Mouse (Mus musculus) midbrain, embryonic 11.5 days (tissue): ENCODE measurements around the gene Arhgap24. TPM values are rescaled to one million over a fixed set of nuclear protein-coding genes. Genes with fewer than 3 reads are reported as not detected.

Experiments
- ATAC-seq: fragments of 200-750 bp; cut with Nextera tagmentation; 2 replicates; pipeline ENCODE4 v1.8.0; 2017; ENCODE audit warnings: moderate TSS enrichment, moderate library complexity; ENCODE audit not compliant: low FRiP score
- DNase-seq: peaks from one replicate; pipeline ENCODE4 v3.0.0; 2015; ENCODE audit warnings: low spot score; ENCODE audit errors: missing footprints
- H3K27ac ChIP-seq: fragments of 300-500 bp; sonication (generic); 2 replicates; pipeline ENCODE4 v1.5.1; 2014; ENCODE audit warnings: low read depth, low read length
- H3K27me3 ChIP-seq: fragments of 300-500 bp; sonication (generic); 2 replicates; pipeline ENCODE4 v1.6.1; 2014; ENCODE audit warnings: mild to moderate bottlenecking, low read length, moderate library complexity, mixed read lengths; ENCODE audit not compliant: control insufficient read depth, insufficient read depth
- H3K36me3 ChIP-seq: fragments of 300-500 bp; sonication (generic); 2 replicates; pipeline ENCODE4 v1.6.1; 2014; ENCODE audit warnings: mild to moderate bottlenecking, low read length, moderate library complexity, mixed read lengths; ENCODE audit not compliant: control insufficient read depth, insufficient read depth
- H3K4me1 ChIP-seq: fragments of 300-500 bp; sonication (generic); 2 replicates; pipeline ENCODE4 v1.6.1; 2014; ENCODE audit warnings: low read length; ENCODE audit not compliant: control insufficient read depth, insufficient read depth
- H3K4me2 ChIP-seq: fragments of 300-500 bp; sonication (generic); 2 replicates; pipeline ENCODE4 v1.6.1; 2014; ENCODE audit warnings: mild to moderate bottlenecking, moderate library complexity
- H3K4me3 ChIP-seq: fragments of 300-500 bp; sonication (generic); 2 replicates; pipeline ENCODE4 v1.5.1; 2014; ENCODE audit warnings: low read depth, low read length
- H3K9ac ChIP-seq: fragments of 300-500 bp; sonication (generic); 2 replicates; pipeline ENCODE4 v1.6.1; 2014; ENCODE audit warnings: low read length
- H3K9me3 ChIP-seq: fragments of 300-500 bp; sonication (generic); 2 replicates; pipeline ENCODE4 v1.6.1; 2016; ENCODE audit warnings: low read length; ENCODE audit not compliant: control insufficient read depth
- WGBS: fragments of 180-500 bp; shearing (Covaris S2); extraction: QIAGEN DNeasy Blood & Tissue Kit; methylation state at CpG from one replicate; pipeline ENCODE4 v1.1.7; 2014; 5-methylcytosine and 5-hydroxymethylcytosine counted together
- polyA plus RNA-seq: library from polyadenylated mRNA; unstranded; fragments of >200 nt; fragmentation: Nextera tagmentation; extraction: Ambion mirVana; gene quantifications from 2 replicates; pipeline ENCODE4 v1.2.1, GENCODE M21; 2014

Gene Arhgap24
- polyA plus RNA-seq, 1 experiment from 2014 or later: 3.4 TPM

- 94% methylated on average over 3 of the region's 3 CpGs for WGBS
- ATAC-seq: no peak
- Histone ChIP-seq H3K9me3 (no peaks in the 10 kb centered on the region), H3K27me3 (no peaks in the 10 kb centered on the region), H3K4me2 (no peak overlapping the region), H3K4me1 (no peaks in the 10 kb centered on the region), H3K9ac (no peak overlapping the region), H3K27ac (no peak overlapping the region), H3K4me3 (no peak overlapping the region), H3K36me3 (no peaks in the 10 kb centered on the region)
- no peak for DNase-seq
Measured at GRCm38 (mm10) chr5:102666886-102667285, 185.7 kb downstream of the Arhgap24 start.

GRCm38 (mm10) chr5:102667754-102668575 is 186.8 kb downstream of the Arhgap24 start:
- H3K4me1 ChIP-seq: no peaks in the 10 kb centered on the region
- no peak overlapping the region for H3K4me2 ChIP-seq
- no peaks in the 10 kb centered on the region for H3K27me3 ChIP-seq
- no peak for ATAC-seq
- 91% methylated on average over 9 of the region's 9 CpGs for WGBS
- no peak overlapping the region for H3K27ac ChIP-seq
- no peak overlapping the region for H3K9ac ChIP-seq
- no peak overlapping the region for H3K4me3 ChIP-seq
- H3K36me3 ChIP-seq: no peaks in the 10 kb centered on the region
- no peaks in the 10 kb centered on the region for H3K9me3 ChIP-seq
- DNase-seq: no peak

DNA sequence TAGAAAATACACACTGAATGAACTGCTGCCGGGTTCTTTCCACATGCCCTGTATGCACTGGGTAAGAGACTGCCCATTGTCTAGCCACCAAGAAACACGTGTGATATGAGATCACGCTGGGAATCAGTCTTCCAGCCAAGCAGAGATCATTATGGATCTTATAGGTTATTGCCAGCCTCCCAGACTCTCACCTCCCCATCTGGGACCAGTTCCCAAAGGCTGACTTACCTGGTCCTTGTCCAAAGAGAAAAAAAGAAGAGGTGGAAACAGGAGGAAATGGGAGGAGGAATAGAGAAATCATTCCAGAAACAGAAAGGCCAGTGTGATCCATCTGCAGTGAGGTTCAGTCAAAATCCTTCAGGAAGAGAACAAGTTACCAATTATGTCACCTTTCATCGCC is 189.0 kb downstream of the Arhgap24 start:
- Histone ChIP-seq H3K9ac (no peak overlapping the region), H3K4me3 (no peak overlapping the region), H3K36me3 (no peaks in the 10 kb centered on the region), H3K27ac (no peak overlapping the region), H3K27me3 (no peaks in the 10 kb centered on the region), H3K4me2 (no peak overlapping the region), H3K4me1 (no peaks in the 10 kb centered on the region), H3K9me3 (no peaks in the 10 kb centered on the region)
- ATAC-seq (no peak), DNase-seq (no peak)
- WGBS: 85% methylated on average over 4 of the region's 4 CpGs

GRCm38 (mm10) chr5:102670731-102671345 is 189.6 kb downstream of the Arhgap24 start:
- H3K9me3 ChIP-seq: no peaks in the 10 kb centered on the region
- H3K4me2 ChIP-seq: no peak overlapping the region
- 76% methylated on average over 5 of the region's 5 CpGs for WGBS
- no peaks in the 10 kb centered on the region for H3K4me1 ChIP-seq
- H3K27ac ChIP-seq: no peak overlapping the region
- DNase-seq (no peak), ATAC-seq (no peak)
- H3K4me3 ChIP-seq: no peak overlapping the region
- H3K27me3 ChIP-seq: no peaks in the 10 kb centered on the region
- H3K36me3 ChIP-seq: no peaks in the 10 kb centered on the region
- no peak overlapping the region for H3K9ac ChIP-seq

- no peak overlapping the region for H3K4me3 ChIP-seq
- ATAC-seq: no peak
- WGBS: 80% methylated on average over 2 of the region's 2 CpGs
- H3K9me3 ChIP-seq: no peaks in the 10 kb centered on the region
- H3K4me2 ChIP-seq: no peak overlapping the region
- H3K27ac ChIP-seq: no peak overlapping the region
- no peak overlapping the region for H3K9ac ChIP-seq
- H3K4me1 ChIP-seq: no peaks in the 10 kb centered on the region
- DNase-seq: no peak
- H3K36me3 ChIP-seq: no peaks in the 10 kb centered on the region
- no peaks in the 10 kb centered on the region for H3K27me3 ChIP-seq
Measured at GRCm38 (mm10) chr5:102675326-102675725, 194.1 kb downstream of the Arhgap24 start.

DNA sequence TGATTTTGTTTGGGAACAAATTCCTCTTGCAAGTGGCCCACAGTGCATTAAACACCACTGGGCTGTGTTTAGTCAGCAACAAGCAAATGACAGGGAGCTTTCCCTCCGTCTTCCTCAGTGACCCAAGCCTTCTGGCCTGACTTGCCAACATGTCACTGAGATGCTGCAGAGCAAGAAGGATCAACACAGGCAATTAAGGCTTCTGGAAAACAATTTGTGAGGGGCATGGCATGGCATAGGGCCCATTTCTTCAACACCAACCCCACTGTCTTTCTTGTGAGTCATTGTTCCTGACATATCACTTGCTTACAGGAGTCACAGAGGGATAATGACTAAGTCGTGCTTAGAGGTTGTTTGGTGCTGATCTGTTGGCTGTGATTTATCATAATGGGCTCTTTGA is 196.0 kb downstream of the Arhgap24 start:
- Histone ChIP-seq H3K36me3 (no peaks in the 10 kb centered on the region), H3K9me3 (no peaks in the 10 kb centered on the region), H3K9ac (no peak overlapping the region), H3K27me3 (no peaks in the 10 kb centered on the region), H3K4me3 (no peak overlapping the region), H3K27ac (no peak overlapping the region), H3K4me1 (no peaks in the 10 kb centered on the region), H3K4me2 (no peak overlapping the region)
- WGBS: 73% methylated on average over 2 of the region's 2 CpGs
- no peak for DNase-seq
- ATAC-seq: no peak

DNA sequence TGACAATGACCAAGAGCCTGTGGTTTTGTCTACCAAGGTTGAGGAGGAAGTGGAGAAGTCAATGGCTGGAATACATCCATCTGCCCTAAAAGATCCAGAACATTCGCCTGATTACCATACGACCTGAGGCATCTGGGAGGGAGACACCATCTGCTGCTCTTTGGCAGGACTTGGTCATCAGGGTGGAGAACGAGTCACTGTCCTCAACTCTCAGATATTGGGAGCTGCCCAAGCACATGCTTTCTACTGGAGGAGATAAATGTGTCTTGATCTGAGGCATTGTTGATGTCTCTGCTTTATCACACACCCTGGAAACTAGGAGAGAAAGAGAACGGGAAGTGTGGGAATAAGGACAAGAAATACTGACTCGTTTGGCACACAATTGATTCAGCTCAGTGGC is 206.5 kb downstream of the Arhgap24 start:
- Histone ChIP-seq H3K9me3 (no peaks in the 10 kb centered on the region), H3K36me3 (no peaks in the 10 kb centered on the region), H3K4me1 (no peaks in the 10 kb centered on the region), H3K4me2 (no peak overlapping the region), H3K27ac (no peak overlapping the region), H3K27me3 (no peaks in the 10 kb centered on the region), H3K9ac (no peak overlapping the region), H3K4me3 (no peak overlapping the region)
- DNase-seq: no peak
- 89% methylated on average over 5 of the region's 5 CpGs for WGBS
- ATAC-seq: no peak

- H3K36me3 ChIP-seq: no peaks in the 10 kb centered on the region
- ATAC-seq (no peak), DNase-seq (peak; percentile 92)
- H3K4me1 ChIP-seq: no peaks in the 10 kb centered on the region
- no peaks in the 10 kb centered on the region for H3K27me3 ChIP-seq
- H3K9ac ChIP-seq: no peak overlapping the region
- 25% methylated on average over 4 of the region's 4 CpGs for WGBS
- H3K27ac ChIP-seq: no peak overlapping the region
- H3K9me3 ChIP-seq: no peaks in the 10 kb centered on the region
- H3K4me3 ChIP-seq: no peak overlapping the region
- no peak overlapping the region for H3K4me2 ChIP-seq
Measured at GRCm38 (mm10) chr5:102692487-102692886, 211.3 kb downstream of the Arhgap24 start.

DNA sequence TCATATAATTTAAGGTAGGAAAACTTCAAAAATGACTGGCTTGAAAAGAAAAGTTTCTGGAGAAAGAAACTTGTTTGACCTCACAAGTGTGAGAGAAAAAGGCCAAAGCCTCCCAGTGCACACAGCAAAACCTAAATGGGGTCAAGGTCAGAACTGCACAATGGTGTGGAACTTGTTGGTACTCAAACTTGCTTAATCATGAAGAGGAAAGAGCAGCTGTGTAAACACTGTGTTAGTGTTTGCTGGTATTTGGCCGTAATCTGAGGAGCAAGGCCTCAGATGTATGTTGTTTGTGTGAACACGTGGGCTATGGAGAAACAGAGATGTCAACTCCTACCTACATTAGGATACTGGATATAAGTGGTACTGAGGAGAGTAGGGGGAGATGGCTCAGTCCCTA is 212.0 kb downstream of the Arhgap24 start:
- Histone ChIP-seq H3K4me2 (no peak overlapping the region), H3K4me1 (no peaks in the 10 kb centered on the region), H3K9ac (no peak overlapping the region), H3K4me3 (no peak overlapping the region), H3K36me3 (no peaks in the 10 kb centered on the region), H3K27ac (no peak overlapping the region), H3K27me3 (no peaks in the 10 kb centered on the region), H3K9me3 (no peaks in the 10 kb centered on the region)
- DNase-seq: no peak
- no peak for ATAC-seq
- WGBS: 63% methylated on average over 2 of the region's 2 CpGs
